Mouse (Mus musculus) monocyte, adult 59 days (primary cell): ENCODE measurements around the gene Ms4a12. TPM values are rescaled to one million over a fixed set of nuclear protein-coding genes. Genes with fewer than 3 reads are reported as not detected.

Experiments used
- total RNA-seq, 2 experiments: library from RNA; stranded (reverse); gene quantifications; one replicate each; pipeline ENCODE4 v1.2.4; 2023

The Ms4a12 gene
- not detected for total RNA-seq

DNA sequence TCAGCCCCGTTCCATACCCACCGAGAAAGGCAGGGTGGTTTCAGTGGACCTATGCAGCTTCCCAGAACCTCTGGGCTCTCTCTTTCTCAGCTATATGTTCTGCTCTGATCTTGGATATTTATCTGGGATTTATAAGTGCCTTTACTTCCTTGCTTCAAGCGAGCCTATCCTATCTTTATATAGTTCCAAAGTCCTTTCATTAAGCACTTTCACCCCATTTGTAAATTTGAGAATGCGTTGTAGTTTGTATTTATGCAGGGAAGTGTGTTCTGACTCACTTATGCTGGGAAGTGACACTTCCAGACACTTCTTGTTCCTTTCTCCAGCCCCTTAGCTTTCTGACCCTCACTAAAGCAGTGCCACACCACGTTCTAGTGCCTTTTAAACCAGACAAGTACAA lies at the start of gene Ms4a12:
Gene Ms4a12 (minus strand): TSS at position 101 of the 400 bp plus-strand sequence.

DNA sequence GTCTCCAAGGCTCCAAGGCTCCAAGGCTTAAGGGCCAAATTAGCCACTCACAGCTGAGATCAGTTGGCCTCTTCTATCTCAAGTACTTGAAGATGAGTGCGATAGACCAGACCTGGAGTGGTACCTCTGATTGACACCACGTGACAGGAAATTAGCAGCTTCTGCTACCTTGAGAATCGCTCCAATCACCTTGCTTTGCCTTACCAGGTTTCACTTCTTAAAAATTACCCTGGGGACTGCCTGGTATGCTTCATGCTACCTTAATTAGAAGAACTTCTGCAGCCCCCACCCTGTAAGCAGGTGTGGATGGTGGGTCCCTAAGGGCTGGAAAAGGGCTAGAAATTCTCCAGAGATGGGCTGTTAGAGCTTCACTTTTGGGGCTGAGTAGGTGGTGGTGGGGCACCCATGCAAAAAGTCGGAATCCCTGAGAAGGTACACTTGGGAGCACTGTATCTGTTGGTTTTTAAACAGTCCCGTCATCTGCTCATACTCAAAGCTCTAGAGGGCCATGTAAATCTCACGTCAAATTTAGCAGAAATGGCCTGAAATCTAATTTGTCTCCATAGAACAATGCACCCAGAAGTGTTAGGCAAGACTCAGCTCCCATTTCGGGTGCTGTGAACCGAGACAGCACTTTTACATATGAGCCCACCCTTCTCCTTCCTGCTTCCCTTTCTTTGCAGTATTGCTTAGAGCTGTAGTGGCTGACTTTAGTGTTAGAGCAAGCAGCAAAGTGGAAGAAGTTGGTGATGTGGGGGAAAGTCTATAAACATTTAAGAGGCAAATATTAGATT lies 34.0 kb upstream of the Ms4a12 start, which contains the start of gene Ms4a1:
Gene Ms4a1 (minus strand): TSS at position 190 of the 794 bp plus-strand sequence.

DNA sequence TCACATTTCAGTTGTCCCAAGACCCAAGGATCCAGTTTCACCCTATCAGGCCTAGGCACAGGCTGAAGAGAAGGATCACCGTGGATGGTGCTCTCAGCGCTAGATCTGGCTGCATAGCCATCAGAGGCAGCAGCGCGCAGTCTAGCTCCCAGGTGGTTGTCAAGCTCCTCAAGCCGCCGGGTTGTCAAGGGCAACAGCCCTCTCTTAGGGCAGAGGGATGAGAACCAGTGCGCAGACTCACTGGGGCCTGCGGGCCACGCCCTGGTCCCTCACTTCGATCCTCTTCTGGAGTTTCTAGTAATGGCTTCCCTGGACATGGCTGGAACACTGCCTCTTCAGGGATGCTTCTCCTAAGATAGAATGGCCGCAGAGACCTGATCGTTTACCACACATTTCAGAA lies 35.7 kb downstream of the Ms4a12 start, which contains the start of gene Ms4a13:
Gene Ms4a13 (minus strand): TSS at position 192 of the 400 bp plus-strand sequence.

DNA sequence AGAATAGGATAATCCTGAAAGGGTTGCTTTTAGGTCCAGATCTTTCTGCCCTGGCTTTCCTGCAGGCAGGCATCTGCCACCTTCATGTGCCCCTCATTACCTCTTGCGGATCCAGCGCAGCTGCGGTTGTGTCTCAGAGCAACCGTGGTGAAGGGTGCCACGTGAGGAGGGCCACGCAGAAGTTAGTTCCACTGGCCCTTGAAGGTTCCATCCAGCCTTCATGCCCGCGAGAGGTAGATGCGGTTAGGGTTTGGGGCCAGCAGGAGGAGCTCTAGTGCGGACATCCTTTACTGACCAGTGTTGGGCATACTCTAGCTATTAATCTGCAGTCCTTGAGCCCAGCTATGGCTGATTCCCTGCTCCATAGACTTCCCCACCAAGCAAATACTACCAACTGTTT lies 67.1 kb downstream of the Ms4a12 start, which contains the start of gene 1700025F22Rik:
Gene 1700025F22Rik (minus strand): TSS at position 149 of the 400 bp plus-strand sequence.

Other genes with a start within 250 kb of the Ms4a12 start
- gene Ms4a15, start 239.2 kb downstream of the Ms4a12 start, total RNA-seq = not detected
- not detected for gene Ms4a18, start 214.4 kb downstream of the Ms4a12 start, total RNA-seq
- gene Ms4a8a, start 151.3 kb downstream of the Ms4a12 start, total RNA-seq = 10 to 100 TPM; 89.5 to 96.5 TPM
- gene 1700017D01Rik, start 101.6 kb downstream of the Ms4a12 start, total RNA-seq = not detected
- gene 1700025F22Rik, start 67.1 kb downstream of the Ms4a12 start, total RNA-seq = not detected
- not detected for gene Ms4a13, start 35.7 kb downstream of the Ms4a12 start, total RNA-seq
- 1 to 10 TPM in 1 of 2 experiments, under 1 TPM in 1; 0.61 to 2.6 TPM for gene Ms4a1, start 33.8 kb upstream of the Ms4a12 start, total RNA-seq
- gene Ms4a5, start 51.4 kb upstream of the Ms4a12 start, total RNA-seq = not detected
- under 1 TPM; 0.42 to 0.49 TPM for gene Ms4a14, start 82.0 kb upstream of the Ms4a12 start, total RNA-seq
- gene Ms4a7, start 103.7 kb upstream of the Ms4a12 start, total RNA-seq = 1 to 10 TPM; 7.7 to 8.6 TPM
- gene Ms4a4a, start 143.1 kb upstream of the Ms4a12 start, total RNA-seq = 100 to 1,000 TPM; 115 to 190 TPM
- 100 to 1,000 TPM; 107 to 165 TPM for gene Ms4a4c, start 172.3 kb upstream of the Ms4a12 start, total RNA-seq
- gene Ms4a4b, start 211.1 kb upstream of the Ms4a12 start, total RNA-seq = 10 to 100 TPM; 15.5 to 22.1 TPM
- gene Ms4a6c, start 236.9 kb upstream of the Ms4a12 start, total RNA-seq = 100 to 1,000 TPM; 684 to 762 TPM